Mouse (Mus musculus) left cerebral cortex, postnatal 14 days (tissue): ENCODE measurements at regions not wholly inside any gene's neighbourhood (a gene's known extent, or its start where the extent isn't known, plus 50 kb on each side); places are given as distances from the start of the nearest gene placed in this dataset.

Experiments
- DNase-seq, 2 experiments: peaks; one replicate each; pipeline ENCODE4 v3.0.0; 2021 to 2022; ENCODE audit warnings: low spot score in 2 of 2, mixed read lengths in 1 of 2
- intact Hi-C: fragments of 180-260 bp; cut with DNase I; formaldehyde crosslinking; loops from one replicate; pipeline ENCODE4 v1.15.1; 2025

DNA sequence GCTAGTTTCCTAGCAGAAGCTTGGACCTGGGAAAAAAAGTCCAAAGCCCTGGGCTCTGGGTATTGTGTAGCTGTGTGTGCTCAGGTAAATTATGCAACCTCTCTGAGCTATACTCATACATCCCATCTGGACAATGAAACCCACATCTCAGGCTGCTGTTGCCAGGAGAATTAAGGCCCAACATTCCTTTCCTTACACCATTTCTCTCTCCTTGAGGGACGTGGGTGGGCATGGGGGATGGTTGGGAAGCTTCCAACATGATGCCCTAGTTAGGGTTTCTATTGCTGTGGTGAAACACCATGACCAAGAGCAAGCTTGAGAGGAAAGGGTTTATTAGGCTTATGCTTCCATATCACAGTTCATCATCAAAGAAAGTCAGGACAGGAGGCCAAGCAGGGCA, 99.1 kb upstream of the Fstl4 start:
- peak in 1 of 2 experiments; percentile 58 for DNase-seq
- intact Hi-C loops: no loop called here

DNA sequence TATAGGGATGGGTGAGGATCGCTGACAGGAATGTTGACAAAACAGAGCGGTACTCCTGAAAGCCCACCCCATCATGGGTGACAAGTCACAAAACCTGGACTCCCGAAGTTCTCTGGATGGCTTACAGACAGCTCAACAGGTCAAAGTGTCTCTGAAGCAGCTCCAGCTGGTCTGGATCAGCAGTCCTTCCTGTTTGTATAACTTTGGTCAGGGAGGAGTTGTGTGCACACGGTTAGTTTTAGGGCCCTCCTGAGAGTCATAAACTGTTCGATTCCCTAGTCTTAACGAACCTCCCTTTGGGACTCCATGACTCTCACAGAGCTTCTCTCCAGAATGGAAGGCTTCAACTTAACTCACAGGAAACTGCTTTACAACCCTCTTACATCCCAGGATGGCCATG, 89.4 kb upstream of the Fstl4 start:
- intact Hi-C loops: no loop called here

DNA sequence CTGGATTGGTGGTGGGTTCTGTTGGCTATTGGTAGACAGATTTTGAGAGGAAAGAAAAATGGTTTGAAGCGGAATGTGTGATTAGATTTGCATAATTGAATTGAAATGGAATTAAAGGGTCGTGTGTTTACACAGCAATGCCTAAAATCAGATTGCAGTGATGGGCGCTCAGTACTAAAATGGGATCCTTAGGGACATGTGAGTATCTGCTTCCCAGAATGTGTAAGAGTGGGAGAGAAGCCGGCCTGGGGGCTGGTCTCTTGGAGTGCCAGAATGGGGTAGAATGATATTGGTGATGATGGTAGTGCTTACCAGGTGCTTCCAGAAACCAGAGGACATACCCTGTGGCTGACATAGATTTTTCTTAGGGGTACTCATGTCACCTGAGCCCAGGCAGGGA, 86.2 kb upstream of the Fstl4 start:
- DNase-seq: no peak

More for the DNA sequence above, 89.4 kb upstream of the Fstl4 start:
- no peak for DNase-seq

DNA sequence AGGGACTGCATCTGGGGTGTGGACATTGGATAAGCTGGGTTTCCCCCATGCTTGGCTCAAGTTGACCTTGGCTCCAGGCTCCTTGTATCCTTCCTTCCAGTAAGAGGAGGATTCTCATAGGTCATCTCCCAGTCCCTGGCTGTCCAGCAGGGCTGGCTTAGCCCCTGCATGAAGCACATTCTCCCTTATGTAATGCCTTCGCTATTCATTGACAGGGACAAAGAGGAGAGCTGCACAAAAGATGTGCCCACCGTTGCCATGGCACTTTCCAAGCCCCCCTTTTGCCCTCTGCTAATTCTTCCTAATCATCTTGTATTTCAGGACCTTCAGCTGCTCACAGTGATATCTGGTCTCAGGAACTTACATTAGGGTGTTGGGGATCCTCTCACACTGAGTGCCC, 79.0 kb upstream of the Fstl4 start:
- DNase-seq: no peak
- intact Hi-C loops: no loop called here

More for the DNA sequence above, 86.2 kb upstream of the Fstl4 start:
- intact Hi-C loops: no loop called here

DNA sequence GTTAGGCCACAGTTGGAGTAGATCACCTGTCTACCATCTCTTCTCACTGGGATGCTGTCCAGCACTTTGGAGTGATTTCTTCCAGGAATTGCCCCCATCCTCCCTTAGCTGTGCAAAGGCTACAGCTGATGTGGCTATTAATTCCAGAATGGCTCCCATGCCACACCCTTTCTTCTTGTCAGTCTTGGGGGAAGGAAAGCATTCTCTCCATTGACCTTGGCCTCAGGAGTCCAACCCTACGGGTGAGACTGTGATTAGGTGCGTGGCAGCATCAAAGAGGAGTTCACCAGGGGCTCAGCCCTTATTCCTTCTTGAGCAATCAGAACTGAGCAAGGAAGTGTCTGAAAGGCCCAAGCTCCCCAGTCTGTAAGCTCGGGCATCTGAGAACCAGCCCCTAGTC, 71.7 kb upstream of the Fstl4 start:
- DNase-seq: no peak
- intact Hi-C loops: no loop called here

DNA sequence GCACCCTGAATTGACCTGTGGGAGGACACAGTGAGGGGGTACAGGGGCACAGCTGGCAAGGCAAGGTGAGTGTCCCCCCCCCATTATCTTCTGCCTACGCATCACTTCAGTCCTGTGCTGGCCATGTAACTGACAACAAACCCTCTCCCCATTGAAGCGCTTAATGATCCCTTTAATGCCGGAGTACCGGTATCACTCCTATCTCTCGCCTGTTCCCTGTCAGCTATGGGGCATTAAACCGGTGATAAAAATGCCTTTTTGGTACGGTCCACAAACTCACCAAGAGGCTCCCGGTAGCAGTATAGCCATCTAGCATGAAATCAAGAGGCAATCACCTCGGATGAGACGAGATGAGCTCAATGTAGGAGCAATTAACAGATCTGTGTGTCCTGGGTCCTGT, 62.8 kb upstream of the Fstl4 start:
- intact Hi-C loops: no loop called here
- DNase-seq: no peak

DNA sequence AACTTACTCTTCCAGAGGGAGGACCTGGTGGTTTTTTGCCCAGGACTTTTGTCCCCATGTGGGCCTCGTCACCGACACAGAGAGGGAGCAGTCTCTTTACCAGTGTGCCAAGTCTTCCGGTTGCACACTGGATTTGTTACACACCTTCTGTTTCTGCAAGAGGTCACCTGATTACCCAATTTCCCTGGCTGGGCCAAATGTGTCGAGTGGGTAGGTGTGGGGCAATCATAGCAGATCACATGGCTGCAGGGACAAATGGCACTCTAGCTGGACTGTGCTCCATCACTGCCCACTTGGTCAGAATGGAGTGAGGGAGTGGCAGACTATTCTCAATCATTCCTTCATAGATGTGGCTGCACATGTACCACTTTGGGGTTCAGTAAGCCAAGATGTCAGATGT, 61.0 kb upstream of the Fstl4 start:
- intact Hi-C loops: no loop called here

More for the DNA sequence above, 61.0 kb upstream of the Fstl4 start:
- DNase-seq: no peak
